Mouse (Mus musculus): ENCODE results near the gene Bdh1.

DNA sequence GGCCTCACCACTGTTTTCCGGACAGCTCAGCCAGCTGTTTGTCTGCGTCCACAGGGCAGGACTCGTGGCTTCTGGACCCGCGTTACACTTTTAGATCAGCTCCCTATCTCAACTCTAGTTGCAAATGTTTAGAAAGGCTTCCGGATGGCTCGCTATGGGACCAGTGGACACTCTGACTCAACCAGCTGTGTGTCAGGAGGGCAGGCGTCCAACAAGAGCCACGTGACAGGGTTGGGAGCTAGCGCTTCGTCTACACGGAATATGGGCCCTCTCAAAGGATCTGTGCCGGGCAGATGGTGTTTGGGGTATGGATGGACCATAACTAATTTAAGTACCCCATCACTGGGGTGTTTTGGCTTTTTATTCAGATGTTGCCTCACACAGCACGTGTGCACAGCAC, 9.8 kb upstream of the Bdh1 start:
- TF ChIP-seq CTCF (IDR thresholded peaks at IDR 0.05; ENCODE audit: low read depth): no peak
- TF ChIP-seq EP300 (IDR thresholded peaks at IDR 0.05; ENCODE audit: low read depth): no peak

All from liver, embryonic 14.5 days (tissue).